11 mouse cellular contexts compared by ENCODE assay signal in the genomic region with DNA sequence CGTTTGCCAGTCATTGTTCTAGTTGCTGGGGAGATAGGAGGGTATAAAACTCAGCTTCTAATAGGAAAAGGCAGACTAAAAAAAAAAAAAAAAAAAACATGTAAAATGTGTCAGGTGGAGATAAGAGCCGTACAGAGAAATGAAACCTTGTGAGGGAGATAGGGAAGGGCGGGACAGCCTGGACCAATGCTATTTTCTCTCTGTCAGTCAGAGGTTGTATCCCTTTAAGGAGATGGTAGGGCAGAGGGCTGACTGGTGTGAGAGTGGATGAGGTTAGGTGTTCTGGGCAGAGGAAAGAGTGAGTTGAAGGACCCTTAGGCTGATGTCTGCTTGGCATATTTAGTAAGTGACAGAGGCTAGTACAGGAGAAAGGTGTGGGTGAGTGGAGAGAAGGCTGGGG.
DNase-seq lines count a peak whose midpoint lies in the region; ATAC-seq lines count a peak whose summit lies in the region.
"Had no signal": no experiment of that assay in that cellular context is flagged by ENCODE, and none has a peak within 500 bp of the region (broad histone marks: within the 10 kb centered on the region; RNA-seq: fewer than 3 reads in every experiment).

No protein-coding gene starts in this region.

- no peaks in the 10 kb centered on the region for H3K27me3 ChIP-seq in lung, embryonic 15.5 days
- H3K27me3 ChIP-seq in midbrain, embryonic 16.5 days (ENCODE audit: control insufficient read depth, insufficient read depth, low read depth, low read length): no peaks in the 10 kb centered on the region

- no peak for DNase-seq in lung, postnatal 14 days
- DNase-seq in c-Kit-positive CD71-negative TER-119-negative erythroid progenitor cells, embryonic 14.5 days (ENCODE audit: low read depth): peak; percentile 10
- DNase-seq in natural killer cell, adult 2 months (ENCODE audit: low spot score in 2 of 2): no peak
- no peak for DNase-seq in embryo, embryonic 11 days
- DNase-seq: kidney, postnatal 25 days; thymus, postnatal 36 days had no signal

- no peak overlapping the region for H3K9ac ChIP-seq in lung, embryonic 15.5 days
- H3K9ac ChIP-seq in midbrain, embryonic 16.5 days (ENCODE audit: low read depth, low read length): no peak overlapping the region

- no peak overlapping the region for H3K4me3 ChIP-seq in lung, embryonic 15.5 days
- H3K4me3 ChIP-seq in midbrain, embryonic 16.5 days (ENCODE audit: low read depth, low read length): no peak overlapping the region
- H3K4me3 ChIP-seq: myocyte had no signal

- 64% methylated on average over 3 of the region's 3 CpGs for WGBS in lung, embryonic 15.5 days
- WGBS in midbrain, embryonic 16.5 days: 83% methylated on average over 3 of the region's 3 CpGs

- H3K4me2 ChIP-seq in lung, embryonic 15.5 days: no peak overlapping the region
- no peak overlapping the region for H3K4me2 ChIP-seq in midbrain, embryonic 16.5 days (ENCODE audit: low read length)

- peak; percentile 74; the same call in 1 of the 2 replicates for ATAC-seq in lung, embryonic 15.5 days (ENCODE audit: borderline replicate concordance, extremely low read depth, low FRiP score, low TSS enrichment)
- peak; percentile 91 for ATAC-seq in erythroid progenitor cell, adult 5-6 weeks (replicated peaks; ENCODE audit: low FRiP score, poor library complexity, severe bottlenecking)
- ATAC-seq in midbrain, embryonic 16.5 days: peak; percentile 36; the same call in 1 of the 2 replicates
- ATAC-seq: hindbrain, postnatal 0 days had no signal

- no peaks in the 10 kb centered on the region for H3K9me3 ChIP-seq in lung, embryonic 15.5 days
- H3K9me3 ChIP-seq in midbrain, embryonic 16.5 days (replicated peaks; ENCODE audit: control insufficient read depth, low read length, poor library complexity, severe bottlenecking): no peaks in the 10 kb centered on the region

- peaks cover 22% of the 10 kb centered on the region for H3K4me1 ChIP-seq in lung, embryonic 15.5 days
- peaks cover 10% of the 10 kb centered on the region for H3K4me1 ChIP-seq in midbrain, embryonic 16.5 days (ENCODE audit: control insufficient read depth, insufficient read depth, low read length)

- no peak overlapping the region for H3K27ac ChIP-seq in lung, embryonic 15.5 days
- H3K27ac ChIP-seq in midbrain, embryonic 16.5 days (ENCODE audit: low read length): no peak overlapping the region
- H3K27ac ChIP-seq: hindbrain, postnatal 0 days had no signal

- no peaks in the 10 kb centered on the region for H3K36me3 ChIP-seq in lung, embryonic 15.5 days
- no peaks in the 10 kb centered on the region for H3K36me3 ChIP-seq in midbrain, embryonic 16.5 days (ENCODE audit: control insufficient read depth, insufficient read depth, low read length)

Comparison
In these comparisons a context has a peak if more than half of its experiments do, and no peak if none do; other contexts are left out.
1. ATAC-seq: peak in every context shown above with its lines; median percentile 91 in erythroid progenitor cell, adult 5-6 weeks; 74 in lung, embryonic 15.5 days; 36 in midbrain, embryonic 16.5 days.